Mouse (Mus musculus) kidney, embryonic 15.5 days (tissue): ENCODE measurements at regions not wholly inside any gene's neighbourhood (a gene's known extent, or its start where the extent isn't known, plus 50 kb on each side); places are given as distances from the start of the nearest gene placed in this dataset.
A peak's percentile ranks its signal among the peaks of the same experiment; 100 is the strongest.
"Not testable (repeated sequence)": the region's sequence is repeated elsewhere in the genome, so short reads cannot be mapped to it uniquely, and the experiment has no call there.

ENCODE experiments used
- ATAC-seq: fragments of 200-750 bp; cut with Nextera tagmentation; replicated peaks from 2 replicates; pipeline ENCODE4 v1.8.0; 2017; ENCODE audit warnings: moderate TSS enrichment; ENCODE audit not compliant: low FRiP score
- H3K27ac ChIP-seq: fragments of 300-500 bp; sonication (generic); 2 replicates; pipeline ENCODE4 v1.5.1; 2015; ENCODE audit warnings: mild to moderate bottlenecking, inconsistent platforms
- H3K27me3 ChIP-seq: fragments of 300-500 bp; sonication (generic); 2 replicates; pipeline ENCODE4 v1.6.1; 2015; ENCODE audit warnings: inconsistent platforms
- H3K36me3 ChIP-seq: fragments of 300-500 bp; sonication (generic); 2 replicates; pipeline ENCODE4 v1.6.1; 2015; ENCODE audit warnings: inconsistent platforms
- H3K4me1 ChIP-seq: fragments of 300-500 bp; sonication (generic); 2 replicates; pipeline ENCODE4 v1.6.1; 2015; ENCODE audit warnings: inconsistent platforms
- H3K4me2 ChIP-seq: fragments of 300-500 bp; sonication (generic); 2 replicates; pipeline ENCODE4 v1.6.1; 2015; ENCODE audit warnings: moderate library complexity, mild to moderate bottlenecking, inconsistent platforms
- H3K4me3 ChIP-seq: fragments of 300-500 bp; sonication (generic); replicated peaks from 2 replicates; pipeline ENCODE4 v1.5.1; 2015; ENCODE audit warnings: mild to moderate bottlenecking, inconsistent platforms
- H3K9ac ChIP-seq: fragments of 300-500 bp; sonication (generic); 2 replicates; pipeline ENCODE4 v1.6.1; 2015; ENCODE audit warnings: mild to moderate bottlenecking, inconsistent platforms
- H3K9me3 ChIP-seq: fragments of 300-500 bp; sonication (generic); replicated peaks from 2 replicates; pipeline ENCODE4 v1.6.1; 2016; ENCODE audit warnings: inconsistent platforms
- WGBS: fragments of 180-500 bp; shearing (Covaris S2); methylation state at CpG from one replicate; pipeline ENCODE4 v1.1.7; 2015; ENCODE audit warnings: mixed read lengths; 5-methylcytosine and 5-hydroxymethylcytosine counted together

GRCm38 (mm10) chr6:37795001-37795400 lies 75.6 kb upstream of the Trim24 start:
- Histone ChIP-seq H3K27ac (peak overlapping the region; percentile 69; the same call in 1 of the 2 replicates), H3K36me3 (no peaks in the 10 kb centered on the region), H3K27me3 (no peaks in the 10 kb centered on the region), H3K4me2 (no peak overlapping the region), H3K4me3 (no peak overlapping the region), H3K9me3 (peaks cover 8% of the 10 kb centered on the region; the same call in 1 of the 2 replicates), H3K9ac (no peak overlapping the region), H3K4me1 (no peaks in the 10 kb centered on the region)
- no peak for ATAC-seq

GRCm38 (mm10) chr6:37803231-37803630 lies 67.4 kb upstream of the Trim24 start:
- Histone ChIP-seq H3K4me2 (no peak overlapping the region), H3K36me3 (no peaks in the 10 kb centered on the region), H3K27ac (no peak overlapping the region), H3K9ac (no peak overlapping the region), H3K4me1 (no peaks in the 10 kb centered on the region), H3K27me3 (no peaks in the 10 kb centered on the region), H3K9me3 (no peaks in the 10 kb centered on the region), H3K4me3 (no peak overlapping the region)
- 92% methylated on average over 5 of the region's 5 CpGs for WGBS
- ATAC-seq = no peak

- whole genome bisulfite sequencing = 96% methylated on average over 24 of the region's 24 CpGs
Observed at GRCm38 (mm10) chr6:37805896-37806295, 64.7 kb upstream of the Trim24 start.

GRCm38 (mm10) chr6:37806529-37807191 lies 64.0 kb upstream of the Trim24 start:
- H3K27me3 ChIP-seq, H3K27ac ChIP-seq, H3K9ac ChIP-seq, H3K4me2 ChIP-seq, H3K36me3 ChIP-seq, H3K4me1 ChIP-seq, H3K9me3 ChIP-seq, H3K4me3 ChIP-seq: not testable (repeated sequence)
- peak; percentile 54 for ATAC-seq
- 77% methylated on average over 1 of the region's 10 CpGs for WGBS

More at GRCm38 (mm10) chr6:37805896-37806295, 64.7 kb upstream of the Trim24 start:
- not testable (repeated sequence) for H3K27me3 ChIP-seq, H3K9ac ChIP-seq, H3K4me1 ChIP-seq, H3K36me3 ChIP-seq, H3K4me3 ChIP-seq, H3K27ac ChIP-seq, H3K4me2 ChIP-seq, ATAC-seq, H3K9me3 ChIP-seq

GRCm38 (mm10) chr6:37815218-37815617 lies 55.4 kb upstream of the Trim24 start:
- not testable (repeated sequence) for ATAC-seq, H3K9ac ChIP-seq, H3K36me3 ChIP-seq, H3K9me3 ChIP-seq, H3K4me2 ChIP-seq, H3K4me3 ChIP-seq, H3K27me3 ChIP-seq, H3K4me1 ChIP-seq, H3K27ac ChIP-seq
- WGBS = 72% methylated on average over 2 of the region's 2 CpGs
